Mouse (Mus musculus): ENCODE measurements at regions not wholly inside any gene's neighbourhood (a gene's known extent, or its start where the extent isn't known, plus 50 kb on each side); places are given as distances from the start of the nearest gene placed in this dataset.
A peak's percentile ranks its signal among the peaks of the same experiment; 100 is the strongest.

DNA sequence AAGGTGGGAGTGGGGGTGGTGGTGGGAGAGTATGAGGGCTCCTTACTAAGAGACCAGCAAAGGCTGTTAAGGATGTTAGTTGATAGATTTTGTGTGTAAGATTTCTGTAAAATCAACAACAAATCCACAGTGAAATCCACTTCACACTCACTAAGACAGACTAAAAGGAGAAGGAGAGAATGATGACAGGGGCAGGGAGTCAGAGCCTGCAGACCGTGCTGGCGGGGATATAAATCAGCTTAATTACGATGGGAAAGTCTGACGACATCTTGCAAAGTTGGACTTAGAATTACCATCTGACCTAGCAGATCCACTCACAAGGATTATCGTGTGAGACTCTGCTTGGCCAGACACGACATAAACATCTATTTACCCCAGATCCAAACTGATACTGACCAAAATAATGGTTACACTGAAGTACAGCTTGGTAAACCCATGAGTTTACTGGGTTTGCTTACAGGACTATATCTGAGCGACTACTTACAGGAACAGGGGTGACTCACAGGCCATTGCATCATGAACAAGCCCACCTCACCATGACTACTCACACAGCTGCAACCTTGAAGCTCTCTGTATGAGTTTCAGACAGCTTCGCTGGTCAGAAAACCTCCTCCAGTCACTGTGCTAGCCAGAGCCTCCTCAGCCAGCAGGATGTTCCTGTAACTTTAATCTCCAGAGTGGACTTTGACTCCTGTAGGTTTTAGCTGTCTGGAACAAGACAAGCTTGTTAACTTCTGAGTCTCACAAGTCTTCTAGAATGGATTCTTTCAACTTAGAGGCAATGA lies 50.5 kb upstream of the Ednra start:
- DNase-seq: no peak

GRCm38 (mm10) chr8:77775526-77775925 lies 51.3 kb upstream of the Ednra start:
- no peak for DNase-seq

- no peak for DNase-seq
Measured at GRCm38 (mm10) chr8:77777597-77777996, 53.3 kb upstream of the Ednra start.

- DNase-seq: no peak
Measured at GRCm38 (mm10) chr8:77785676-77786255, 61.5 kb upstream of the Ednra start.

- no peak for DNase-seq
Measured at GRCm38 (mm10) chr8:77794911-77795310, 70.6 kb upstream of the Ednra start.

GRCm38 (mm10) chr8:77803147-77803903 lies 79.1 kb upstream of the Ednra start:
- peak; percentile 37 to 60 for DNase-seq

DNA sequence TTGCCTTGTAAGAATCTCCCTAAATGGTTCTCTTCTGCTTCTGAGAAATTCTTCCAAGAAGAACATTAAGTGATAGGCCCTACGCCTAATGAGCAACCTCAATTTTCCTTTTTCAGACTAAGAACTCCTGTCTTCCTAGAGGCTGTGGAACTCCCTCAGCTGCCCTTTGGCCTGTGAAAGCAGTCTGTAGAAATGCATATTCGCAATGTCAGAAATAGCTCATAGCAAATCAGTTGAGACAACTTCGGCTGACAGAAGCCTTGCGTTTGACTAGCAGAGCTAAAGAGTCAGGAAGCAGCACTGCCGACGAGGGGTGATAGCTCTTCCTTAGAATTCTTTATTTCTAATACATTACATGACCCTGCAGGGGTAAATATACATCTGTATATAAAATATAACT lies 80.3 kb upstream of the Ednra start:
- DNase-seq: no peak

DNA sequence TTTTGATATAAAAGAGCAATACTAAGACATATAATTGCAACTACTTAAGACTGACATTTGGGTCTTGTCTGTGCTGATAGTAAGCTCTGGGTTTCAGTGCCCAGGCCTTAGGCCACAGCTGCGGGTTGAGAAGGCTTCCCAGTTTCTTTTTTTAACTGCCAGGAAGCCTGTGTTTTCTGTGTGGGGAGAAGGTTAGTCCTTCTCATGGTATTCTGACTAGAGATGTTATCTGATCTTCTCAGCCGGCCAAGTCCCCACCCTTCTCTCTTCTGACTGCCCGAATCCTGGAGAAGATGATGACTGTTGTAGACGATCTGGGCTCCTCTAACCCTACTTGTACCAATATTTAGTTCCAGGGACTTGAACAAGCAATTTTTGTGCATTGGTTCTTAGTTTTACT lies 80.7 kb upstream of the Ednra start:
- peak in 1 of 2 experiments; percentile 9 for DNase-seq

DNA sequence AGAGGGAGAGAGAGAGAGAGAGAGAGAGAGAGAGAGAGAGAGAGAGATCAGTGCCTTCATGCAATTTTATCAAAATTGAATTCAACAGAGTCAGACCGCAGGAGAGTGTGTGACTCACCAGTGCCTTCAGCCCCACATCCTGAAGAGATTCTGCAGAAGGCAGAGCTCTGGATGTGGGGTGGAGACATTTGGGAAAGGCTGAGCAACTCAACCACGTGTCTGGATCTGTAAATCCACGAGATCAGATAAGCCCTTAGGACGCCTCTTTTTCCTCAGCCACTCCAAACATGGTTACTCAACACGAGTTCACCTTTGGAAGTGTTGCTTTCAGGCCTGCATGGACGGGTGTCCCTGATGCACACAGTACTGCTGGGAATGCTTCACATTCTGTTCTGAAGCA lies 81.4 kb upstream of the Ednra start:
- peak in 1 of 2 experiments; percentile 29 for DNase-seq

DNA sequence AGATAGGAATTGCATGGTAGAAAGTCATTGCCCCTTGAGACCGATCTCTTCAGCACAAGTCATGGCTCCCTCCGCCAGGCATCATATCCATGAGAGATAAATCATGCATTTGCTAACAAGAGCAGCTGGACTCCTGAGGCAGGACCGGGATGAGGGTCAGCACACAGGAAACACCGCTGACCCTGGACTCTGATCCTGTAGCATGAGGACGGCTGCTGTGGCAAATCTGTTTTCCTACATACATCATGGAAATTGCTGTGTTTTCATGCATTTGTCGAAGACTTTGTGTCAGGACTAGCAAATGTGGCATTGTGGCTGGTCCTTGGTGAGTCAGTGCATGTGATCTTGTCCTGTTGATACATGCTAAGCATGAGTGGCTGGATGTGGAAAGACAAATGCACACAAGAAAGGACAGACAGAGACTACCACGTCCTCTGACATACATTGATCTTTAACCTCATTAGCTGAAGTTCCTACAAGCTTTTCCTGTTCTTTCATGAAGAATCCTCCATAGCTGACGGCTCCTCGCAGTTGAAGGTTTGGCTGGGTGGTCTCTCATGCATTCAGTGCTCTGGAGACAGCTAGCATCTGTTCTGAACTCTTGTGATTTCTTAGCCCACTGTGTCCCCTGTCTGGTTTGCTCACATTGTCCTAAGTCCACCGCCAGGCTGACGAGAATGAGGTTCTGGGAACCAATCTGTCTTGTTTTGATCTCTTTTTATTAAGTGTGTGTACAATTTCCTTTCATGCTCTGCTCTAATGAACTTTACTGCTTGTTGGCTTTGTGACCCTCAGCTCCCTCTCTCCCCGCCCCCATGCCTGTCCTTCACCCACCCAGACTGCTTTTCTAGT lies 90.8 kb upstream of the Ednra start:
- DNase-seq: no peak

GRCm38 (mm10) chr8:77815648-77815971 lies 91.3 kb upstream of the Ednra start:
- DNase-seq: no peak

GRCm38 (mm10) chr8:77816217-77816616 lies 92.0 kb upstream of the Ednra start:
- DNase-seq: no peak

DNA sequence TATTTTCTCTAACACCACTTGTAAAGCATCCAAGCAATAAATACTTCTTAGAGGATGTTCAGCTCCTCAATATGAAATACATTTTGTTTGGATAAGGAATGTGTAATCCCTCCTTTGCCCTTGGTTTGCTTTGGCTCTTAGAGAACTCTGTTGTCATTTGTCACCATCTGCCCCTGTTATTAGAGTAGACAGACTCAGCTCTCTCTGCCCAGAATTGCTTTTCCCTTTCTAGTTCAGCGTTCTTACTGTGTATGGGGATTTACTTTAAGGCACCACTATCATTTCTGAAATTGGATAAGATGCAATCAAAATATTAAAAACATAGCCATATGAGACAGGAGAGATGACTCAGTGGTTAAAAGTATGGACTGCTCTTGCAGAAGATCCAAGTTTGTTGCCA lies 101.5 kb upstream of the Ednra start:
- DNase-seq: no peak

GRCm38 (mm10) chr8:77826255-77826654 lies 102.0 kb upstream of the Ednra start:
- no peak for DNase-seq

DNA sequence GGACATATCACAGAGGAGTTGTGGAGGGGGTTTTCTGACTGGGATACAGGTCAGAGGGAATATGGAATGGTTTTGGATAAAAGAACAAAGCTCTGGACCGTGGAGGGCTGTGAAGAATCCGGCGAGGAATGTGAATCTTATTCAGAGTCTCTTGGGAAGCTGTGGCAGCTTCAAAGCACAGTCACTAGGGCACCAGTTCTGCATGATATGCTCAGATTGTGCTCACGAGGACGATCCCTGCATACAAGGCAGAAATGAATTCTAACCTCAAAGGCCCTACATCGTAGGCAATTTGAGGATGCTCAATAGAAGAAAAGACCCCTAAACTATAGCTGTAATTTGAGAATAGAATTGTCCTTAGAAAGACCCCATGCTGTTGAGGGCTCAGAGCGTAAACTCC lies 103.8 kb upstream of the Ednra start:
- no peak for DNase-seq

GRCm38 (mm10) chr8:77829126-77829748 lies 105.0 kb upstream of the Ednra start:
- no peak for DNase-seq

DNA sequence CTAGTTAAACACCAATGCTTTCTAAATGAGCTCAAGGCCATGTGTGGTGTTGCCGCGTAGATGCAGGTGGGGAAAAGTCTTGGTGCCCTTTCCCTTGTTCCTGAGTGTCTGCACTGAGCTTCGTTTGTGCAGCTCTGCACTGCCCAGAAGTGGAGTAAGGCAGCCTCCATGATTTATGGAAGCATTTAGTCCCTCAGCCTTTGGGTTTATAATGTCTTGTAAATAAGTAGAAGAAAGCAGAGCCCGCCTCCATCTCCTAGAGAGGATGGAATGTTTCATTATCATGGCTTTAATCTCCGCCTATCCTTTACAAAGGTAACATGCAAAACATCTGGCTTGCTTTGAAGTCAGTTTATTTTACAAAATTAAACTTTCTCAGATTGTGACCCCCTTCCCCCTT lies 105.5 kb upstream of the Ednra start:
- no peak for DNase-seq

DNA sequence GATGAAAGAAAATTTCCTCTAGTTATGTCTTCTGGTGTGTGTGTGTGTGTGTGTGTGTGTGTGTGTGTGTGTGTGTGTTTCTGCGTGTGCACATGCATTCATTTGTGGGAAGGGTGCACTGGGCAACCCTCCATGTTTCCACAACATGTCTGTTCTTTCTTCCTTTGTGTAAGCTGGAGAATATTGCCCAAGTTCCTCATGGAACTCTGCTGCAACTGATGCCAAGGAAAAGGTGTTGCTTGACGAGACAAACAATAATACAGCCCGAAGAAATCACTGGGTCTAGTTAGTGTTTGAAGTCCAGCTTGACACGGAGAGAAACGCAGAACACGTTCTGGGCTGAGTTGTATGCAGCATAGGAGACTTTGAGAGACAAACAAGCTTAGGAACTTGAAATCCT lies 110.0 kb upstream of the Ednra start:
- peak in 1 of 2 experiments; percentile 33 for DNase-seq

DNA sequence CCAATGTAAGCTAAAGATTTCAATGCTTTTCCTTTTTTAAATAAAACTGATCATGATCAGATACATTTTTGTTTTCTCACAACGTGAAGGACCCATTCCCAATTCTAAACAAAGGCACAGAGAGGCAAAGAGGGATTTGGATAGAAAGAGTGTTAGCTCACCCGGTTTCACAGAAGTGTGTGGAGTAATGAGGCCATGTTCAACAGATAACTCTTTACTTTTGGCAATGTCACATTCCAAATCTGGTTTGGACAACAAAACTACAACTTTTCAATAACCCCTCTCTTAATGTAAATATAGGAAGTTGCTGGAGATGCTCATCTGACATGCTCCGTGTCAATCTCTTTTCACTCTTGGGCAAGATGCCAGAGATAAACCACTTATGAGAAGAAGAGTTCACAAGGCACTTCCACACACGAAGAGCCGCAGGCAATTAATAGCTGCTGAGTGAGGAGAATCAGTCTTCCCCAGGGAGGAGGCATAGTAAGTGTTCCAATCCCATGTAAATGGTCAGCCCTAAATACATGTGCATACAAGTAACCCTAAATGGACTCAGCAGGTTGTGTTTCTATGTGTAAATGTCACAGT lies 112.7 kb upstream of the Ednra start:
- DNase-seq: no peak

DNA sequence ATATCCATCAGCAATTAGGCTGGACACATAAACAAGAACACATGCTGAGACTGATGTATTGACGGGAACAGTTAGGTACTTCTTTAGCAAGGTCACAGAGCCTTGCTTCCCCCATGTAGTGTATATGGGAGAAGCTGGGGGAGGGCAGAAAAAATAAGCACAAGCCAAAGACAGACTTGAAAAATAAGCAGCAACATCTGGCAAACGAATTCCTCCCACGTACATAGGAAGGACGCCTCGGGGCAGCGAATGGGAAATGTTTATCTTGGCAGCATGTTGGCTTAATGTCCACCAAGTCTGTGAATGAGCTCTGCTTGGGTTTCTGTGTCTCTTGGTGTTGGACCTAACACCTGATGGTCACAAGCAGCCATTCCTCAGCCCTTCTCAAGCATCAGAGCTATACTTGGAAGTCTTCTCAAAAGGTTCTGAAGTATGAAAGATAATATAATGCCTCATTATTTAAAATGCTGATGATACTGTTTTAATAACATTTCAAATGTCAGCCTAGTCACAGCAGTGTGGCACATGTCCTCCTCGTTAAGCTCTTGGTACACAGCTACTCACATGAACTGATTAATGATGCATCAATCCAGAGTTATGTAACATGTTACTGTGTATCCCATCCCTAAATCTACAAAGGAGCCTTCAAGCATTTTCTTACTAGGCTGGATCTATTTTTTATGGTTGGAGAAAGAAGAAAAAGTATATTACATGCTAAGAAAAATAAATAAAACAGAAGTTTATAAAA lies 118.3 kb upstream of the Ednra start:
- DNase-seq: no peak

- DNase-seq: no peak
Measured at GRCm38 (mm10) chr8:77843229-77843628, 119.0 kb upstream of the Ednra start.

DNA sequence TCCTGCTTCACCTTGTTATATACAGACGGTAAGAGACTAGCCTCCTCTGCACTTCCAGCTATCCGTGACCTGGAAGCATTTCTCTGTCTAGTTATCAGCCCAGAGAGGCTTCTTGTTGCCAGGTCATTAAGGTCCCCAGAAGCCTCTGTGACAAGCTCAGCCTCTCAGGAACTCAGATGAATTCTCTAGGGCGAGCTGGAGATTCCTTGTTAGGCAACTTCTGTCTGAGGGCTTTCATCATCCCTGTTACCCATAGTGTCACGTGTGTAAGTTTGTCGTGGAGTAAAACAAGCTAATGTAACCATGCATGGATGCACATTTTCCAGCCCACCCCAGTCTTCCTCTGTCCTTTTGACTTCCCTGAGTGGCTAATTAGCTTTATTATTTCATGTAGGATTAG lies 126.3 kb upstream of the Ednra start:
- DNase-seq: no peak
